Mouse (Mus musculus): Measurements from ENCODE around the gene Tas2r117. TPM values are rescaled to one million over a fixed set of nuclear protein-coding genes. Genes with fewer than 3 reads are reported as not detected.

Gene Tas2r117
- total and polyA plus RNA-seq, 3 experiments, result not detected

GRCm38 (mm10) chr6:132761831-132762230 is 40.8 kb upstream of the Tas2r117 start, which contains the start of gene Tas2r102:
TSS of gene Tas2r102 (plus strand) at chr6:132762131.
- Histone ChIP-seq H3K4me3 (replicated peaks in 1 of 3; ENCODE audit: low read depth in 2 of 3, low read length in 2 of 3, poor library complexity in 1 of 3) (no peak within 1 kb of the TSS), H3K4me2 (ENCODE audit: insufficient read depth, low read depth, poor library complexity, severe bottlenecking) (no peak within 1 kb of the TSS), H3K79me2 (replicated peaks; ENCODE audit: control insufficient read depth, extremely low read depth, insufficient read depth, poor library complexity, severe bottlenecking) (no peaks in the 10 kb centered on the region), H3K27me3 (replicated peaks) (no peaks in the 10 kb centered on the region), H3K9ac (ENCODE audit: insufficient read depth, low read depth) (no peak within 1 kb of the TSS), H3K9me3 (replicated peaks; ENCODE audit: low read length) (peaks cover 19% of the 10 kb centered on the region), H3K36me3 (replicated peaks in 1 of 2; ENCODE audit: control insufficient read depth in 1 of 2, insufficient read depth in 1 of 2, low read length in 1 of 2) (no peaks in the 10 kb centered on the region), H3K27ac (ENCODE audit: insufficient read depth, low read depth) (no peak within 1 kb of the TSS), H3K4me1 (ENCODE audit: control insufficient read depth in 1 of 2, insufficient read depth in 2 of 2) (no peaks in the 10 kb centered on the region)
- TF ChIP-seq TCF12 (IDR thresholded peaks at IDR 0.05; ENCODE audit: low read depth, low read length), result no peak
- no peak for TF ChIP-seq POLR2A (IDR thresholded peaks at IDR 0.05; ENCODE audit: low read depth, low read length)
- TF ChIP-seq MXI1 (IDR thresholded peaks at IDR 0.05; ENCODE audit: low read depth, low read length), result no peak
- no peak for TF ChIP-seq JUN (IDR thresholded peaks at IDR 0.05; ENCODE audit: insufficient read depth, low read depth, low read length)
- no peak for TF ChIP-seq JUND (conservative IDR thresholded peaks at IDR 0.05; ENCODE audit: low read depth, low read length)
- no peak for TF ChIP-seq KAT2A (IDR thresholded peaks at IDR 0.05; ENCODE audit: insufficient replicate concordance, low read length)
- TF ChIP-seq BHLHE40 (IDR thresholded peaks at IDR 0.05; ENCODE audit: low read depth, low read length), result no peak
- no peak for TF ChIP-seq TBP (conservative IDR thresholded peaks at IDR 0.05; ENCODE audit: low read depth, low read length)
- no peak for TF ChIP-seq PAX5 (IDR thresholded peaks at IDR 0.05; ENCODE audit: low read length)
- no peak for TF ChIP-seq ZC3H11A (IDR thresholded peaks at IDR 0.05; ENCODE audit: low read depth, low read length)
- no peak for TF ChIP-seq ZKSCAN1 (IDR thresholded peaks at IDR 0.05; ENCODE audit: borderline replicate concordance, low read depth, low read length)
- dilution Hi-C loops (cut with MboI; ENCODE audit: extremely low pct_ligation_motif_present, extremely low pct_unique_long_range_greater_than_20kb, low sequenced_read_pairs), result no loop called here
- no peak for DNase-seq (ENCODE audit: extremely low read depth)
- in situ Hi-C loops (cut with MboI; ENCODE audit: low pct_ligation_motif_present, low pct_unique_long_range_greater_than_20kb, low sequenced_read_pairs), result no loop called here

GRCm38 (mm10) chr6:132778062-132778461 is 24.6 kb upstream of the Tas2r117 start, which contains the start of gene Tas2r136:
TSS of gene Tas2r136 (minus strand) at chr6:132778162.
- no peak for DNase-seq (ENCODE audit: extremely low read depth)
- Histone ChIP-seq H3K4me3 (replicated peaks in 1 of 3; ENCODE audit: low read depth in 2 of 3, low read length in 2 of 3, poor library complexity in 1 of 3) (no peak within 1 kb of the TSS), H3K79me2 (replicated peaks; ENCODE audit: control insufficient read depth, extremely low read depth, insufficient read depth, poor library complexity, severe bottlenecking) (no peaks in the 10 kb centered on the region), H3K27me3 (replicated peaks) (no peaks in the 10 kb centered on the region), H3K36me3 (replicated peaks in 1 of 2; ENCODE audit: control insufficient read depth in 1 of 2, insufficient read depth in 1 of 2, low read length in 1 of 2) (no peaks in the 10 kb centered on the region), H3K9ac (ENCODE audit: insufficient read depth, low read depth) (no peak within 1 kb of the TSS), H3K9me3 (replicated peaks; ENCODE audit: low read length) (peaks cover 9% of the 10 kb centered on the region), H3K27ac (ENCODE audit: insufficient read depth, low read depth) (no peak within 1 kb of the TSS), H3K4me1 (ENCODE audit: control insufficient read depth in 1 of 2, insufficient read depth in 2 of 2) (no peaks in the 10 kb centered on the region), H3K4me2 (ENCODE audit: insufficient read depth, low read depth, poor library complexity, severe bottlenecking) (no peak within 1 kb of the TSS)
- in situ Hi-C loops (cut with MboI; ENCODE audit: low pct_ligation_motif_present, low pct_unique_long_range_greater_than_20kb, low sequenced_read_pairs) (no loop called here), dilution Hi-C loops (cut with MboI; ENCODE audit: extremely low pct_ligation_motif_present, extremely low pct_unique_long_range_greater_than_20kb, low sequenced_read_pairs) (no loop called here)
- no peak for TF ChIP-seq JUND (conservative IDR thresholded peaks at IDR 0.05; ENCODE audit: low read depth, low read length)
- no peak for TF ChIP-seq RCOR1 (conservative IDR thresholded peaks at IDR 0.05; ENCODE audit: low read depth, low read length)
- no peak for TF ChIP-seq KAT2A (IDR thresholded peaks at IDR 0.05; ENCODE audit: insufficient replicate concordance, low read length)
- TF ChIP-seq ZKSCAN1 (IDR thresholded peaks at IDR 0.05; ENCODE audit: borderline replicate concordance, low read depth, low read length), result no peak

DNA sequence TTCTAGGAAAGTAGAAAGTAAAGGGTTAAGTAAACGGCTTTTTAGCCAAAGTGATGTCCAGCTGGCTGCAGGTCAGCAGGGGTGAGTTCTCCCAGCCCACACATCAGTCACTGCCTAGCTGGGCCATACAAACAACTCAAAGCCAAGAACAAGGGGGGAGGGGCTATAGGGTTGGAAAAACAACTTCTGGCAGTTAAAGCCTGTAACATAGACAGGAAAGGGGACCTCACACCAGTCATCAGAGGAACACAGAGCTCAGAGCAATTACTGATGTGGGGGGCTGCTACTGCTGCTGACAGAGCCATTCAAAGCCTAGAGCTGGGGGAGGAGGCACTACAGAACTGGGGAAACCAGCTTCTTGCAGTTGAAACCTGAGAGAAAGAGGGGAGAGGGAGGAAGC is 7.2 kb upstream of the Tas2r117 start:
- Histone ChIP-seq H3K4me1 (ENCODE audit: control insufficient read depth in 1 of 2, insufficient read depth in 2 of 2) (no peaks in the 10 kb centered on the region), H3K4me2 (ENCODE audit: insufficient read depth, low read depth, poor library complexity, severe bottlenecking) (no peak overlapping the region), H3K4me3 (replicated peaks in 1 of 3; ENCODE audit: low read depth in 2 of 3, low read length in 2 of 3, poor library complexity in 1 of 3) (no peak overlapping the region), H3K9ac (ENCODE audit: insufficient read depth, low read depth) (no peak overlapping the region), H3K79me2 (replicated peaks; ENCODE audit: control insufficient read depth, extremely low read depth, insufficient read depth, poor library complexity, severe bottlenecking) (no peaks in the 10 kb centered on the region), H3K27ac (ENCODE audit: insufficient read depth, low read depth) (no peak overlapping the region), H3K36me3 (replicated peaks in 1 of 2; ENCODE audit: control insufficient read depth in 1 of 2, insufficient read depth in 1 of 2, low read length in 1 of 2) (no peaks in the 10 kb centered on the region), H3K27me3 (replicated peaks) (no peaks in the 10 kb centered on the region), H3K9me3 (replicated peaks; ENCODE audit: low read length) (peaks cover 38% of the 10 kb centered on the region)
- dilution Hi-C loops (cut with MboI; ENCODE audit: extremely low pct_ligation_motif_present, extremely low pct_unique_long_range_greater_than_20kb, low sequenced_read_pairs), result no loop called here
- DNase-seq (ENCODE audit: extremely low read depth), result no peak
- no peak for TF ChIP-seq POLR2AphosphoS2 (IDR thresholded peaks at IDR 0.05; ENCODE audit: low read depth, low read length)
- in situ Hi-C loops (cut with MboI; ENCODE audit: low pct_ligation_motif_present, low pct_unique_long_range_greater_than_20kb, low sequenced_read_pairs), result no loop called here

Measured in CH12.LX (cell line).